Mouse (Mus musculus) cerebellum, postnatal 10 days (tissue): ENCODE measurements around the gene Tectb.
"Not testable (repeated sequence)": the region's sequence is repeated elsewhere in the genome, so short reads cannot be mapped to it uniquely, and the experiment has no call there.

Source experiments
- DNase-seq, 2 experiments: peaks; one replicate each; pipeline ENCODE4 v3.0.0; 2021; ENCODE audit warnings: mixed read lengths in 2 of 2

Tectb gene

DNA sequence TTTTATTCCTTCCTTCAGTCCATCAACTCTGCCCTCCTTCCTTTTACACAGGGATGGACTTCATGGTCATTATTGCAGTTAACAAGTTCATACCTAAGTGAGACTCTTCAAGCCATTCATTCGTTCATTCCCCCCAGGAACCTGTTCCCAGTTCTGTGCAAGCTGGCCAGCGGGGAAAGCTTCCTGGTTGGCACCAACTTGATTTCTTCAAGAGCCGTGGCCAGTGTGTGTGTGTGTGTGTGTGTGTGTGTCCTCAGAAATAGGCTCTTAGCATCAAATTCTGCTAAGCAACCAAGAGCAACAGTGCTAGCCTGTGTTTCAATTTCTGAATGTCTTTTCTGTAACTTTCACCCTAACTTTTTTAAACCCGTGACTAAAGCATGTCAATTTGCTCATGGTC is 14.6 kb upstream of the Tectb start:
- no peak for DNase-seq

DNA sequence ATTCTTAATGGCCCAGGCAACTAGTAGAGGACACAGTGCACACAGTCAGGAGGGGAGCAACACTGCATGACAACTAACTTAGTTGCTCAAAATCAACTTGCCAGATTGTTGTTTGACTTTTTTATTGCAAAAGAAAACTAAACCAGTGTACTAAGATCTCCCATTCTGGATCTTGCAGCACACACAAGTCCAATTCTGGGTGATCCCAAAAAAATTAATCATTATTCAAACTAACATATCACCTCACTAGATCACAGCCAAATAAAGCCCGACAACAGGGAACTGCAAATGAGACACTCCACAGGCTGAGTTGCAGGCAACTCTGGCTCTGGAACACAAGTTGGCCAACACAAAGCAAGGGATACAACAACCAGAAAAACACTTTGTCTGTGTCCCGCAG is 13.8 kb upstream of the Tectb start:
- no peak for DNase-seq

- DNase-seq = no peak
These were observed 12.8 kb upstream of the Tectb start for GRCm38 (mm10) chr19:55167741-55168140.

GRCm38 (mm10) chr19:55168360-55168759 is 12.2 kb upstream of the Tectb start:
- no peak for DNase-seq

GRCm38 (mm10) chr19:55169236-55169729 is 11.2 kb upstream of the Tectb start:
- DNase-seq = not testable (repeated sequence)

DNA sequence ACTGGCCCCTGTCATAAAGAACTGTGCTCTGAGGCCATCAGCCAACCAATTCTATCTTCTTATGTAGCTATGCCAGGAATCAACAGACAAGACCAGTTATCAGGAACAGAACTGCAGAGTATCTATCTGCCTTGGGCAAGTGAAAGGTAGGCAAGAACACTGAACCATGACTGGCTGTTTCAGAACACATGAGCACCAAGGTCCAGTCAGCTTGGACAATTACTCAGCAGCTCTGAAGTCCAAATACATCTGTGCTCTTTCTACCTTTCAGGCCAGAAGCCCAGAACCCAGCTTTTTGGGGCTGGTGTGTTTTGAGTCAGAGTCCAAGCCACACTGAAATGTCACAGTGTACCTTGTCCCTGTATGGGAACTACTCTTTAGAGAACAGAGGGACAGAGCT is 10.1 kb upstream of the Tectb start:
- no peak for DNase-seq

DNA sequence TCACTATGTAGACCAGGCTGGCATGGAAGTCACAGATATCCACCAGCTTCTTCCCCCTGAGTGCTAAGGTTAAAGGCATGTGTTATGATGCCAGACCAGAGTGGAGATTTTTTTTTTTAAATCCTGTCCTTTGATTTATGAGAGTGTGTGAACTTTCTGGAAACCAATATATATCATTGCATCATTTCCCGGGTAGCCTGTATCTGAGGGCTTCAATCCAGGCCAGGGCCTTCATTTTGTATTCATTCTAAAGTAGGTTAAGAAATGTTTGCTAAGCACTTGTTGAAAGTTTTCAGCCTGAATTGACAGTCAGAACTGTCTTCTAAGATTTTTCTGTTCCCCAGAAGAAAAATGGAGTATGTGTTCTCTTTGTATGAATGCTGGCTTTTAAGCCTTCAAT is 8.9 kb upstream of the Tectb start:
- no peak for DNase-seq

DNA sequence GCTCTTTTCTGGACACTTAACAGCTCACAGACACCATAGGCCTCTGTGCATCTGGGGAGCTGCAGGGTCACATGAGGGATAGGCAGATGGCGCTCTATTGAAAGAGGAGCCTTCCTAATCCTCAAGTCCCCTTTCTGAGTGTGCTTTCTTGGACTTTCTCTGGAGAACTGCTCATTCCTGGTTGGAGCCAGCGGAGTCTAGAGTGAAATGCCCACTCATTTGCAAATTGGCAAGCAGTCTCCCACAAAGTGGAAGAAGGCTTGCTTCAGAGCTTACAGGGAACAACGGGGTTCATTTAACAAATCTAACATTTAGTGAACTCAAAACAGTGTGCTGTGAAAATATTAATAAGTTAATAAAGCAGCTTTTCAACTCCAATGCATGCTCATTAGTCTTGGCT is 3.4 kb upstream of the Tectb start:
- DNase-seq = no peak

DNA sequence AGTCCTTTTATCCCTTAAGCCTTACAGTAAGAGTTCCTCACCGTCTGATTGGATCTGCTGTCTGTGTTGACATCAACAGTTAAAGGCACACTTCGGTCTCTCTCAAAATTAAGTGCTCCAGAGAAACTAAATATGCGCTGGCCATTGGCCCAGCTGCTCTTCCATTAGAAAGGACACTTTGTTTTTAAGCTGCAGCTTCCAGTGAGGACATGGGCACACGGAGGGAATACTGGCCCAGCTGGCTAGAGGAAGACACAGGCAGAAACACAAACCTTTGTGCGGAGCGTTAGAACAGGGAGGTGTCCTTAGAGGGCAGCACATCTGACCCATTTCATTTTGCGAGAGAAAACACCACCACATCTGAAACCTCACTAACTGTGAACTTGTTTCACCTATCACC is 3.9 kb downstream of the Tectb start:
- DNase-seq = peak in 1 of 2 experiments; percentile 18

DNA sequence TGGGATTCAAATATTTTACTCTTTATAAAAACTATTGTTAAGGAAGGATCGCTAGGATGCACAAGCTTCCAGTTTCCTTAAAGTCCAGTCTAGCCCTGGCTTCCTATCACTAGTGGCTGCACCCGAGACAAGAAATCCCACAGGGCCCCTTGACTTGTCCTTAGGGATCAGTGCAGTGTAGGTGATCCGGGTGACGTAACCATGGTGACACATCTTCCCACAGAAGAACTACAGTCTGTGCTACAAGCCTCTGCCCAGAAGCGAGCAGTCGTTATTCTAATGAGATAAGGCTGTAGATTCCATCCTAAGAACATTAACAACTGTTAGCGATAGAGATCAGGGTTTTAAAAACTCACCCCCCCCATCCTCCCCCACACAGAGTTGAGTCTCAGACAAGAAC is 4.5 kb downstream of the Tectb start:
- no peak for DNase-seq

DNA sequence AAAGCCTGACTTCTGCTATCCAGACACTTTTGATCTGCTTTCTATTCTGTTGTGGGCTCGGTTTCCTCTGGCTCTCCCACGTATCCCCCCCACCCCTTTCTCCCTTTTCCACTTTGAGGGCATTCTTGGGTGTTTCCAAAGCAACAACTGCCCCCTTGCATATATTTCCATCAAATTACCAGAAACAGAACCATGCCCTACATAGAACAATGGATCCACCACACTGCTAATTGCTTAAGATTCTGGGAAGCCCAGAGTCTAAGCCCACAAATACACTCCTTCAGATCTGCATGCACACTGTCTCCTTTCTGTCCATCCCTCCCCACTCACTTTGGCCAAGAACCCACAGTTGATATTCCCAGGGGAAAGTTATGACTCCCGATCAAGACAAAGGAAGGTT is 5.1 kb downstream of the Tectb start:
- DNase-seq = peak in 1 of 2 experiments; percentile 9

- no peak for DNase-seq
These were observed 9.5 kb downstream of the Tectb start for GRCm38 (mm10) chr19:55190065-55190464.

DNA sequence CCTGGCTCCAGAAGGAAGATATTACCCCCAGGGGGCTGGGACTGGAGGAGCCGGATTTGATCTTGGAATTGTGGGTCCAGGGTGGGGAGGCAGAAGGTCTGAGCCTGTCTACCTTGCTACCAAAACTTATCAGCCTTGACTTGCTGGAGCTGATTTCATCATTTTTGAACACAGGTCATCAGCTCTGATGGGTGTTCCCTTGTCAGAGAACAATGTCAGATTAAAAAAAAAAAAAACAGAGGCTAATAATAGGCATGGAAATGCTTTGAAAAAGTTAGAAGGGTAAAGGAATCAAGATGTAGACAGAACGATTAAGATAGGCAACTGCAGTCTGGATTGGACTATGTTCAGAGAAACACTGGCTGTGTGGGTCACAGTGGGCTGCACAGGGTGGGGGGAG is 11.1 kb downstream of the Tectb start:
- no peak for DNase-seq

DNA sequence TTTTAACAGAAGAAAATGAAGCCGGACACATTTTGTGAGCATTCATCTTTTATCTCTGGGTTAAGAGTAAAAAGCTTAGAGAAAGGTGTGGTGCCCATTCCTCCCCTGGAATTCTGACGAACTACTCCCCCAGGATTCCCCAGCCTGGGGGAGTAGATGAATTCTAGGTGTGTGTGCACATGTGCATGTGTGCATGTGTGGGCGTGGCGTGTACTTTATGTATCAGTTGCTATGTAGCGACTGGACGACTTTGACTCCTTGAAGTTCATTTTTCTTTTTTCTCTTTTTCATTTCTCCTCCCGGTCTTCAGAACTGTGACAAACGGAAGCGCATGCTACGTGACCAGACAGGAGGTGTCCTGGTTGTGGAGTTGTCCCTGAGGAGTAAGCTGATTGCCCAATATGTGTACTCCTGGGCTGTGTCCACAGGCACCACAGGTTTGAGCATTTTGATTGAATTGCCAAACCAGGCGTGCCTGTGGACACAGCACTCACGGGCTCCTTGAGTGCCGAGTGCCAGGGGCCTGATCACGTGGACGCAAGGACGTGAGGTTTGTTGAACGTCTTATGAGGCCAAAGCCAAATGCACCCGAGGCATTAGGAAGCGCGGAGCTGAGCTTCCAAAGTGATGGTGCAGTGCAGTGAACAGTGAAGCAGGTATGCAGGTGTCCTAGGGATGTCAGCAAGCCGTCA is 11.9 kb downstream of the Tectb start:
- peak; percentile 24 to 33 for DNase-seq

GRCm38 (mm10) chr19:55193717-55194394 is 13.3 kb downstream of the Tectb start:
- no peak for DNase-seq

DNA sequence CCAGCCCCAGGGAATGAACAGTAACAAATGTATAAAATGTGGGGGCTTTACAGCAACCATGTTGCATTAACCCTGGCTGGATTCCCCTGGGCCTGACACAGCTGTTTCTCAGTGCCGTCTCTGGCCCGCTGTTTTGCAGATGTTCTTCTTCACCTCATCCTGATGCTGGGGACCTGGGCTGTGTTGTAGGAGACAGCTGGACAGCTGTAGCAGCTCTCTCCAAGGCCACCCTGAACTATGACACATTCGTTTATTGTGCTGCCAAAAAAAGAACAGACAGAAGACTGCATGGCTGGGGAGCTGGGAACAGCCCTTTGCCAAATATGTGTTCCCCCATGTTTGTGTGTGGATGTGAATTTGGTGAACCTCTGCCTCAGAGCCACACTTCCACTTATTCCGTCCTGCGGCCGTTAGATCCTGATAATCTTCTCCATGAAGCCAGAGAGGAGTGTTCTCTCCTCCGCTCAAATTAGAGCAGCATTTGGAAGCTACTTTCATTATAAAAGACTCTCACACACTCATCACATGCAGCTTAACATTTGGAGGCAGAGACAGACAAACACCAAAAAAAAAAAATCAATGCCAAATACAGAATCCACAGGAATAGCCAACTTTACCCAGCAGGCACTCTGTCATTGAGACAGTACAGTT is 14.1 kb downstream of the Tectb start:
- no peak for DNase-seq

DNA sequence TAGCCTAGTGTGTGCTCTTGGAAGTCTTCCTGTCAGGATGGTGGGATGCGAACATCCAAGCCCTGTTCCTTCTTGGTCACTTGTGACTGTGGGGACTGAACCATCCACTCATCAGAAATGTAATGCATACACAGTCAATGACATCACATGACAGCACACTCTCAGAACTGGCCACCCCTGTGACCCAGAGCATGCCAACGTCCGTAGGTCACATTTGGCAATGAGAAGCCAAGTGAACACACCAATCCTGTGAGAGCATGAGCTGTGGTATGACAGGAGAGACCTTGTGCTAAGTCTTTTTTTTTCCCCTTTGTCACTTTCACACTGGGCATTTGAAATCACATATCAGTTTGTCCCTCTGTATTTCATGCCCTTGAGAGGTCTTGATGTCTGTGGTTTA is 15.0 kb downstream of the Tectb start:
- no peak for DNase-seq

- peak; percentile 81 to 84 for DNase-seq
These were observed 17.8 kb downstream of the Tectb start for GRCm38 (mm10) chr19:55198303-55198702.

DNA sequence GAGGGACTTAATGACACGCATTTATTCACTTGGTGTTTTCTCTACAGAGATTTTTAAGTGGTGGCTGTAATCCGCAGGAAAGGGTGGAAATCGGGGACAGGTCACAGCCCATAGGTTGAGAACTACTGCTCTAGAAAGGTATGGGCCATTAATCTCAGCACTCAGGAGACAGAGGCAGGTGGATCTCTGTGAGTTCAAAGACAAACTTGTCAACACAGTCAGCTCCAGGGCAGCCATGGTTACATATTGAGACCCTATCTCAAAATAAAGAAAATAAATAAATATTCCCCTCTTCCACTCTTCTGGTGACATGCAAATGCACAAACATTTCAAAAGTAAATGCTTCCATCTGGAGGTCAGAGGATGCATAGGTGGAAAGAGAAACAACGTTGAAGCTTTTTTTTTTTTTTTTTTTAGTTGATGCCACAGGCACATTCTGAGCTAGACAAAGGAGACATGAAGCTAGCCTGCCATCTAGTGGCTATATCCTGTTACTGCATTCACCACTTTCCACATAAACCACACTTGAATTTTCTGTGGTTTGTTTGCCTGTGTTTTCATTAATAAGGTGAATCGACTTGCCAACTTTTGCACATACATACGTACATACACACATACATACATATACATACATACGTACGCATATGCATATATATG is 26.1 kb downstream of the Tectb start:
- peak; percentile 68 to 82 for DNase-seq

DNA sequence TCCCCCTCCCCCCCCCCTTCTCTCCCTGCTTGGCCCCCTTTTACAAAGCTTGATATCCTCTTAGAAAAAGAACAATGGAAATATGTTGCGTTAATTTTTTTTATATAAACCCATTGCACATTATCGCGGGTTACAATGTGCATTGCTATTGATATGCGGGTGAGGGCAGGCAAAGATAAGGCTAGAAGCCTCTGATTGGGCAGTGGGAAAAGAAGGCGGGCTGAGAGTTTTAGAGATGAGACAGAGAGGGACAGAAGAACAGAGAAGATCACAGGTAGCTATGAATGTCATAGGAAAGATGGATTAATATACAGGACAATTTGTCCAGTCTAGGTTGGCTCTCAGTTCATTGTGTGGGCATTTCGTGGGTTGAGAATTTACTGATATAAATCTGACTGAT is 26.7 kb downstream of the Tectb start:
- no peak for DNase-seq

DNA sequence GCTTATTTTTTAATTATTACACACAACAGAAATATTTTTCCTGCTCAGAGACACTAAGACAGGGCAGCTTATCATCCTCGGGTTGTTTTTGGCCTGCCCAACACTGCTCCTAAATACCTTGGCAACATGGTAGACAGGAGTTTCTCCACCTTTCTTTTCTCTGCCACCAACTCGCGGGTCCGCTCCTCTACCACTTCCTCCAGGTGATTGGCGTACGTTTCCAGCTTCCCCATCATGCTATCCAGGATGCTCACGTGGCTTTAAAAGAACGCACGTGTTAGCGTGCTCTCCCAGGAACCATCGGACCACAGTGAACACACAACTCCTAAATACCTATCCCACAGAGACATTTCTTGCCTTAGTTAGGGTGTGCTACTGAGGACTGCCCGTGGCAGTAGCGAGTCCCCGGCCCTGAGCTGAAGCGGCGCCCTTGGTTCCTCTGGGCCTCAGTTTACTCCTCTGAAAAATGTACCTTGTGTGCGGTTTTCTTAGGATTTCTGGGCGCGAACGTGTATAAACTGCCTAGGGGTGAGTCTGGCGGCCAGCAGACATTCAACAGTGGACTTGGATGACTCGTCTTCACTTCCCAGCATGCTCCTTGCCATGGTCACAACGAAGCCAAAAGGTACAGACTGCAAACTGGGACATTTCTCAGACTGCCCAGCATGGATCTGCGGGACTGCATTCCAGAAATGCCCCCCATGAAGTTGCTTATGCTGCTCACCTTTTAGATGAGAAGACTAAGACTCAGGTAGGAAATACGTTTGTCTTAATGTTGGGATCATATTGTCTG is 27.4 kb downstream of the Tectb start:
- peak; percentile 23 to 33 for DNase-seq

- no peak for DNase-seq
These were observed 28.1 kb downstream of the Tectb start for GRCm38 (mm10) chr19:55208654-55209053.

GRCm38 (mm10) chr19:55209084-55209483 is 28.6 kb downstream of the Tectb start:
- no peak for DNase-seq
